Mouse (Mus musculus) erythroblast, embryonic 14.5 days (primary cell): Measurements from ENCODE around the gene Mrps2. TPM values are rescaled to one million over a fixed set of nuclear protein-coding genes. Genes with fewer than 3 reads are reported as not detected.

Experiments
- H3K27me3 ChIP-seq: 2 replicates; pipeline ENCODE4 v1.6.1; 2012; ENCODE audit warnings: inconsistent platforms; ENCODE audit not compliant: control insufficient read depth
- H3K36me3 ChIP-seq: 2 replicates; pipeline ENCODE4 v1.6.1; 2012; ENCODE audit warnings: mild to moderate bottlenecking, inconsistent platforms; ENCODE audit not compliant: control insufficient read depth
- H3K4me1 ChIP-seq: 2 replicates; pipeline ENCODE4 v1.6.1; 2012; ENCODE audit warnings: inconsistent platforms; ENCODE audit not compliant: control insufficient read depth
- H3K4me3 ChIP-seq: replicated peaks from 2 replicates; pipeline ENCODE3; 2012; ENCODE audit warnings: moderate library complexity, mild to moderate bottlenecking, inconsistent platforms
- H3K9me3 ChIP-seq: 2 replicates; pipeline ENCODE4 v1.6.1; 2012; ENCODE audit warnings: low read length, inconsistent platforms, mixed read lengths; ENCODE audit not compliant: control insufficient read depth
- GATA1 ChIP-seq: IDR thresholded peaks from 2 replicates; pipeline ENCODE4 v1.6.1; 2012; ENCODE audit warnings: low read length, inconsistent platforms, mixed read lengths
- TAL1 ChIP-seq: IDR thresholded peaks from 3 replicates; pipeline ENCODE4 v1.6.1; 2012; ENCODE audit warnings: low read length, inconsistent platforms, mixed read lengths
- polyA plus RNA-seq: library from polyadenylated mRNA; stranded (reverse); fragments of >175 nt; gene quantifications from 2 replicates; pipeline ENCODE4 v1.2.3, GENCODE M21; 2012

Gene Mrps2
- polyA plus RNA-seq, 1 experiment = 1.5 TPM

DNA sequence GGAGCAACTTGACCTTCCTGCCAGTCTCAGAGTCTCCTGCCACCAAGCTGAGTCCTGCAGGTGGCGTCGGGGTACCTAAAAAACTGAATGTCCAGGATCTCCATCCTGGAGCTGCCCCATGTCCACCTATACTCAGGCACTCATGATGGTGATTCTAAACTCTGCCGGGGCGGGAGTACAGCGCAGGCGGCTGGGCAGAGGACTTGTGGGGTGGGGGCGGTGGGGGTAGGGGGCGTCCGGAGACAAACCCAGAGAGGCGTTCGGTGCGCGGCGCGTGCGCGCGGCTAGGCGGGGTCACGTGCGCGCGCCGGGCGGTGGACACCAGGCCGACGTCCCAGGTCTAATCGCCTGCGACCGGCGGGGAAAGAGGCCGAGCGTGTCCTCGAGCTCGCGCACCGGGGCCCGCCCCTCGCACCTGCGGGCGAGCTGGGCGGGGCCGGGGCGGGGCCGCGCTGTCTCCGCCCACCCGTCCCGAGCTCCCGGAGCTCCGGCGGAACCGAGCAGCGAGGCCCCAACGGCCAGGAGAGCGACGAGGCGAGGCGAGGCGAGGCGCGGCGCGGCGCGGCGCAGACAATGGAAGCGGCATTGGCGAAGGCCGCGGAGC lies 45.0 kb downstream of the Mrps2 start, which contains the start of gene Ralgds:
Gene Ralgds (plus strand): TSS at position 328 of the 604 bp plus-strand sequence.
- H3K36me3 ChIP-seq = no peaks in the 10 kb centered on the region
- H3K4me1 ChIP-seq = peaks cover 12% of the 10 kb centered on the region
- H3K27me3 ChIP-seq = peaks cover 38% of the 10 kb centered on the region
- peak within 1 kb of the TSS; percentile 49 for H3K4me3 ChIP-seq
- no peak for TF ChIP-seq GATA1
- no peak for TF ChIP-seq TAL1
- no peaks in the 10 kb centered on the region for H3K9me3 ChIP-seq

DNA sequence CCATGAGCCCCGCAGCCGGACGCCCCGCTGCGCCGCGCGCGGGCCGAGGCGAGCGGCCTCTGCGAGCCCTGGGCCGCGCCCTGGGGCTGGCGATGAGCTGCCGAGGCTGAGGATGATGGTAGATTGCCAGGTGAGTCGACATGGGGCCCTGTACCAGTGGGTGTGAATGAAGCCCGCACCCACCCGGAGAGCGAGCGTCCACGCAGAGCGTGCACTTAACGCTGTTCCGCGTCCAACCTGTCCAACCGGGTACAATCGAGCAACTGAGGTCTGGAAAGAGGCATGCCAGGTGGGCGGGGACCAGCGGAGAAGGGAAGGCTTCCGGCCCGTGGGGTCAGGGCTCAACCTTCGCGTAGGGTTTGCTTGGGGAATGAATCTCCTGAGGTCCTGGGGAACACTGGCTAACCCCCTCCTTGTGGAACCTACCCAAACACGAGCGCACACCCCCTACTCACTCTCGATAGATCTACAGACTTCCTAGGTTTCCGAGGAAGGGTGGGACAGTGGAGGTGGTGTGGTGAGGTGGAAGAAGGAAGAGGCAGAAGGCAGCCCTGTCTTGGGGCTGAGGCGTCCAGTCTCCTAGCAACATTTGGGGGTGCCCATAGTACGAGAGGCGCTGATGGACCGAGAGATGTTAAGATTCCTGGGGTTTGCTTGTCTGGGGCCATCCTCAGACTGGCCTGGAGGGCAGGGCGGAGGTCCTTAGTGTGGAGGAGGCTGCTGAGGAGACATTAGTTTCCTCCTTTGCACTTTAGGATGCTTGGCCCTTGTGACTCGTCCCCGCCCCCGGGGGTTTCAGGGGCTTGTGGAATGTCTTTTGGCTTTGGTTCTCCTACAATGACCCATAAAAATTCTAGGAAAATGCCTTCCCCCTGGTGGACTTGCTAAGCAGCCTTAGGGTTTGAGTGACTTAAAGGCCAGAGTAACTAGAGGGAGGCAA lies 45.8 kb downstream of the Mrps2 start:
- Histone ChIP-seq H3K9me3 (no peaks in the 10 kb centered on the region), H3K4me3 (peak overlapping the region; percentile 49), H3K36me3 (no peaks in the 10 kb centered on the region), H3K27me3 (peaks cover 38% of the 10 kb centered on the region), H3K4me1 (peaks cover 12% of the 10 kb centered on the region)
- no peak for TF ChIP-seq GATA1
- no peak for TF ChIP-seq TAL1

DNA sequence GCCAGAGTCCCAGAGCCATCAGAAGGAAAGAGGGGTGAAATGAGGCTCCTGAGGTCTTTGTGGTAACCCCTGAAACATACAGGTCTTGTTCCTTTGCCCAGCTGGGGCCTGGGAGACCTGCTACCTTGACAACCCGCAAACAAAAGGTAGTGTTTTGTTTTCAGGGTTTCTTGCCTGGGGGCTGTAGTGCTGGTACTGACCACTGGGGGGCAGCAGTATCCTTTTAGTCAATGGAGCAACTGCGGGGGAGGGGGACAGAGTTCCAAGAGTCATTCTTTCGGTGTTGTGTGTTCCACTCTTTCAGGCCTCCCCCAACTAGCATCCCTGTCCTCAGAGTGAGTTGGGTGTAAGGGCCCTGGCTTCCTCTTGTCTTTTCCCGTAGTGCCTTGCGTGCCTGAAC lies 46.6 kb downstream of the Mrps2 start:
- no peaks in the 10 kb centered on the region for H3K9me3 ChIP-seq
- peaks cover 38% of the 10 kb centered on the region for H3K27me3 ChIP-seq
- H3K36me3 ChIP-seq = no peaks in the 10 kb centered on the region
- no peak overlapping the region for H3K4me3 ChIP-seq
- TF ChIP-seq TAL1 (no peak), GATA1 (no peak)
- H3K4me1 ChIP-seq = peaks cover 12% of the 10 kb centered on the region

DNA sequence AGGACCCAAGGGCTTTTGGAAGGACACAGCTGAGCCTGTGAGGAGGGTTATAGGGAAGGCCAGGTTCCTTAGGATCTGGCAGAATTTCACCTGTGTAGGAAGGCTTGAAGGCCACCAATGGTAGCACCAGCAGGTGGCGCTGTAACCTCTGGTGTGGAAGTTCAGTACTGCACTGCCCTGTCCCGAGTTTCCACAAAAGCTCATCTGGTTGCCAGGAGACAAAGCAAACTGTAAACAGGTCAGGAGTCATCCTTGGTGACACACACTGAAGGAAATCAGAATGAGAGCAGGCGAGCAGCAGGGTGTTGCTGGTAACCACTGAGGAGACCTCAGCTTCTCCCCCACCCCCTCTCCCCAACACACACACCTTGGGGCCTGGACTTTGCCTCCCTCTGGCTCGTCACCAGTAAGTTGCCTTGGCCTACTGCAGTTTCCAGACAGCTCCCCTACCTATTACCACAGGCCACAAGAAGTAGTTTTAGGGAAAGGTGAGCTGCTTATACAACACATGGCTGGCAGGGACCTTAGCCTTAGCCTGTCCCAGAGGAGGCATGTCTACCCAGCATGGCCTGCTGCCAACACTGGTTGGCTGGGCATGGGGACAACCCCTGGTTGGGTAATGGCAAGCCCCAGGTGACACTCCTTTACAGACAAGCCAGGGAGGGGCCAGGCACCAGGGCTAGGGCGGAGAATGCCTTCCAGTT lies 49.5 kb downstream of the Mrps2 start:
- H3K4me1 ChIP-seq = peaks cover 12% of the 10 kb centered on the region
- H3K27me3 ChIP-seq = peaks cover 23% of the 10 kb centered on the region
- no peak for TF ChIP-seq GATA1
- TF ChIP-seq TAL1 = no peak
- no peaks in the 10 kb centered on the region for H3K9me3 ChIP-seq
- no peak overlapping the region for H3K4me3 ChIP-seq
- H3K36me3 ChIP-seq = no peaks in the 10 kb centered on the region

DNA sequence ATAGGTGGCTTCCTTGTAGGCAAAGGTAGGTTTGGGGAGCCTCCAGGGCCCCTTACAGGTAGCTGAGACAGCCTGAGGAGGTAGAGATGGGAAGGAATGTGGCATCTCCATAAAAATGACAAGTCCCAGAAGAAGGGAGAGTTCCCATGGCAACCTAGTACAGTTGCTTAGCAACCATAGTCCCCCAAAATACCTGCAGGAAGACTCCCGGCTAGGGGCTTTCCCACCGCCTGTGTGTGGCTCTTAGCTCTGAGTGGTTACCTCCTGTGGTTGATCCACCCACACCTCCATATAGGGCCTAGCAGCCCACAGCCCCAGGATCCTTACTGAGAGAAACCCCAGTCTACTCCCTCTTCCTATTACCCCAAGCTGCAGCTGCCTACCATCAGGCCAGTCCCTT lies 50.4 kb downstream of the Mrps2 start:
- TF ChIP-seq GATA1 (no peak), TAL1 (no peak)
- peaks cover 8% of the 10 kb centered on the region for H3K4me1 ChIP-seq
- H3K9me3 ChIP-seq = no peaks in the 10 kb centered on the region
- peaks cover 15% of the 10 kb centered on the region for H3K27me3 ChIP-seq
- H3K36me3 ChIP-seq = no peaks in the 10 kb centered on the region
- H3K4me3 ChIP-seq = no peak overlapping the region

DNA sequence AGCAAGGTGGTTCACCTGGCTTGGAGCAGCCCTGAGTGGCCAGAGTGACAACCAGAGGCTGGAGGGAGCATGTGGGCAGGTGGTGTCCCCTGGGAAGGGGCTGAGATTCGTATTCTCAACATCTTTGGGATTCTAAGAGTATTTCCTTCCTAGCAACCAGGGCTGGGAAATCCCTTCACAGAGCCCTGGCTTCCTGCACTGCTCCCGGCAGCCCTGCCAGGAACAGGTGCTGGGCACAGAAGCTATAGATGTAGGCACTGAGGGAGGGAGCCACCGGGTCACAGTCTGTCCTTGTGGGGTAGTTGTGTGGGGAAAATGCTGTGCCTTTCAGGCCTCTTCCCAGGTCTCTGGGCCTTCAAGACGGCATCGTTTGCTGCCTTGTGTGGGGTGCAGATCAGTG lies 52.7 kb downstream of the Mrps2 start:
- Histone ChIP-seq H3K36me3 (no peaks in the 10 kb centered on the region), H3K4me3 (no peak overlapping the region), H3K9me3 (no peaks in the 10 kb centered on the region), H3K27me3 (no peaks in the 10 kb centered on the region), H3K4me1 (peaks cover 8% of the 10 kb centered on the region)
- TF ChIP-seq GATA1 = no peak
- no peak for TF ChIP-seq TAL1

Other genes starting within 250 kb of the Mrps2 start
- gene Ppp1r26, start 21.3 kb upstream of the Mrps2 start, polyA plus RNA-seq = 0.01 TPM in 1 of 2 replicates, not detected in the other
- gene 1700007K13Rik, start 1.7 kb upstream of the Mrps2 start, polyA plus RNA-seq = not detected in 2 replicates
- not detected in 2 replicates for gene Gbgt1, start 28.8 kb downstream of the Mrps2 start, polyA plus RNA-seq
- gene Gm10134, start 38.0 kb downstream of the Mrps2 start, polyA plus RNA-seq = not detected in 2 replicates
- gene Ralgds, start 45.1 kb downstream of the Mrps2 start, polyA plus RNA-seq = 0.03 and 0.06 TPM in 2 replicates
- not detected in 2 replicates for gene Cel, start 95.3 kb downstream of the Mrps2 start, polyA plus RNA-seq
- gene Gtf3c5, start 115.7 kb downstream of the Mrps2 start, polyA plus RNA-seq = 1.8 and 2.1 TPM in 2 replicates
- gene Gfi1b, start 153.9 kb downstream of the Mrps2 start, polyA plus RNA-seq = 35.4 and 47.5 TPM in 2 replicates
- 0.56 and 0.79 TPM in 2 replicates for gene Tsc1, start 173.2 kb downstream of the Mrps2 start, polyA plus RNA-seq
- gene Spaca9, start 231.7 kb downstream of the Mrps2 start, polyA plus RNA-seq = not detected in 2 replicates
- gene Ak8, start 232.1 kb downstream of the Mrps2 start, polyA plus RNA-seq = not detected in 2 replicates